Mouse (Mus musculus) ES-Bruce4 (cell line): ENCODE measurements at regions not wholly inside any gene's neighbourhood (a gene's known extent, or its start where the extent isn't known, plus 50 kb on each side); places are given as distances from the start of the nearest gene placed in this dataset.

ENCODE experiments used
- CTCF ChIP-seq: IDR thresholded peaks from one replicate; pipeline ENCODE4 v1.8.1; 2011; ENCODE audit warnings: low read depth, low read length
- EP300 ChIP-seq: IDR thresholded peaks from 2 replicates; pipeline ENCODE4 v1.6.1; 2011; ENCODE audit warnings: low read depth, low read length; ENCODE audit not compliant: insufficient read depth
- POLR2A ChIP-seq: IDR thresholded peaks from one replicate; pipeline ENCODE4 v1.8.1; 2011; ENCODE audit warnings: low read length; ENCODE audit not compliant: insufficient read depth

DNA sequence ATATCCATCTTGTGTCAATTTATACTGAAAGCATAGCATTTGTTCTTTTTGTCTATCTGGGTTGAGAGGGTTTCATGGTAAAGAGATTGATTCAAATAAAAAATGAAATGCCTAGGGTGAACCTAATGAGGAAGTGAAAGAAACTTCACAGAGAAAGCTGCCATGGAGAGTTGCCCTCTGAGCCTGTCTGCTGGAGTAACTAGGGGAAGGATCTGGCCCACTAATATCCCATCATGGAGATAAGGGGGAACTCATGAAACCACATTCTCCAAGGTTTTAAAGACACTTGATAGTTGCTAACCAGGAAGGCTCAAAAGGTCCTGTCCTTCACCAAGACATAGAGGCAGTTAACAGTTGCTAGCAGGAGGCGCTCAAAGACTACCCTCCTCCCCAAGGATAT, 539.2 kb downstream of the Prim2 start:
- TF ChIP-seq CTCF (no peak), POLR2A (no peak), EP300 (no peak)
